Mouse (Mus musculus): ENCODE results near the gene Vmn1r53. TPM values are rescaled to one million over a fixed set of nuclear protein-coding genes. Genes with fewer than 3 reads are reported as not detected.
"Not testable (repeated sequence)": the region's sequence is repeated elsewhere in the genome, so short reads cannot be mapped to it uniquely, and the experiment has no call there.

The Vmn1r53 gene
- polyA plus RNA-seq (2015; fragmentation: Nextera tagmentation; extraction: Ambion mirVana): not detected in 2 replicates

DNA sequence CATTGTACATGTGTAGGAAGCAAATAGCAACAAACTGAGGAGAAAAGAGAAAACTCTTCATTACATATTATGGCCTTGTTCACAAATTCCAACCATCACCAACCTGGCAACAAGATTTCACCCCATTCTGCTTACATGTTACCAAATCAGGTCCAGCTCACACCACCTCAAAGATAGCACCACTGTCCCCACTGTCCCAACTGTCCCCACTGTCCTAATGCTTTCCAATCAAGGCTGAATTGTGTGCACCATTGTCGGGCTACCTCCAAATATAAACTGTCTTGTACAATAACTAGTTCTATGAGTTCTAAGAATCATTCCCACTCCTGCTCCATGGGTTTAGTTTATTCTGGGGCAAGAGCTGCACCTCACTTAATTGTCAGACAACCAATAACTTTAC, at the start of gene Vmn1r53:
Vmn1r53 (minus strand) TSS at position 101 of the 400 bp plus-strand sequence.
- DNase-seq (ENCODE audit: low spot score): no peak
- TF ChIP-seq EP300 (optimal IDR thresholded peaks at IDR 0.05) (no peak), CTCF (IDR thresholded peaks at IDR 0.05; ENCODE audit: low read depth) (no peak)
- Histone ChIP-seq H3K4me1 (replicated peaks; ENCODE audit: control insufficient read depth, insufficient read depth) (no peaks in the 10 kb centered on the region), H3K4me3 (ENCODE audit: low read depth, low read length) (no peak within 1 kb of the TSS), H3K4me2 (replicated peaks; ENCODE audit: low read depth) (no peak within 1 kb of the TSS), H3K27me3 (ENCODE audit: control insufficient read depth, insufficient read depth, low read length) (no peaks in the 10 kb centered on the region), H3K27ac (replicated peaks) (no peak within 1 kb of the TSS), H3K9me3 (ENCODE audit: control insufficient read depth, low read length) (no peaks in the 10 kb centered on the region), H3K9ac (ENCODE audit: low read length) (no peak within 1 kb of the TSS), H3K36me3 (ENCODE audit: control insufficient read depth, insufficient read depth, low read length) (no peaks in the 10 kb centered on the region)
- 68% methylated on average over 1 of the region's 1 CpGs for WGBS
- no peak for ATAC-seq (ENCODE audit: low FRiP score, low TSS enrichment)

DNA sequence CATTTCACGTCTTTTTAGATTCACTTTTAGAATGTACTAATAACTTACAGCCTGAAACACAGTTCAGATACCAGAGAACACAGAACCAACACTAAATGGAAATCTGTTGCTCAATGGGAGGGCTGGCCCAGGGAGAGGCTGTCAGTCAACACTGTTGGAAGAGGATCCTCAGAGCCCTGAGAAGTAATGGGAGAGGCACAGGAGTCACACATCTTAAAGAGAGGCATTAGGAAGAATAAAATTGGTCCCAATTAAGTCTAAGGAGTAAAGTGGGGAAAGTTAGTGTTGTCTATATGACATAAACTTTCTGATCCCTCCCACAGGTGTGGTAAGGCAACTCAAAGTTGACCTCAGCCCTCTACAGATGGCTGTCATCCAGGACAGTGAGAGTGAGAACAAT, 21.8 kb upstream of the Vmn1r53 start, which contains the start of gene Vmn1r54:
Vmn1r54 (plus strand) TSS at position 301 of the 400 bp plus-strand sequence.
- no peaks in the 10 kb centered on the region for H3K27me3 ChIP-seq (ENCODE audit: control insufficient read depth, insufficient read depth, low read length)
- H3K4me3 ChIP-seq (ENCODE audit: low read depth, low read length): no peak within 1 kb of the TSS
- H3K4me2 ChIP-seq (replicated peaks; ENCODE audit: low read depth): no peak within 1 kb of the TSS
- H3K9me3 ChIP-seq (ENCODE audit: control insufficient read depth, low read length): no peaks in the 10 kb centered on the region
- 71% methylated on average over 1 of the region's 1 CpGs for WGBS
- H3K27ac ChIP-seq (replicated peaks): no peak within 1 kb of the TSS
- no peaks in the 10 kb centered on the region for H3K36me3 ChIP-seq (ENCODE audit: control insufficient read depth, insufficient read depth, low read length)
- ATAC-seq (ENCODE audit: low FRiP score, low TSS enrichment) (no peak), DNase-seq (ENCODE audit: low spot score) (no peak)
- H3K9ac ChIP-seq (ENCODE audit: low read length): no peak within 1 kb of the TSS
- TF ChIP-seq CTCF (IDR thresholded peaks at IDR 0.05; ENCODE audit: low read depth) (no peak), EP300 (optimal IDR thresholded peaks at IDR 0.05) (no peak)
- H3K4me1 ChIP-seq (replicated peaks; ENCODE audit: control insufficient read depth, insufficient read depth): no peaks in the 10 kb centered on the region

DNA sequence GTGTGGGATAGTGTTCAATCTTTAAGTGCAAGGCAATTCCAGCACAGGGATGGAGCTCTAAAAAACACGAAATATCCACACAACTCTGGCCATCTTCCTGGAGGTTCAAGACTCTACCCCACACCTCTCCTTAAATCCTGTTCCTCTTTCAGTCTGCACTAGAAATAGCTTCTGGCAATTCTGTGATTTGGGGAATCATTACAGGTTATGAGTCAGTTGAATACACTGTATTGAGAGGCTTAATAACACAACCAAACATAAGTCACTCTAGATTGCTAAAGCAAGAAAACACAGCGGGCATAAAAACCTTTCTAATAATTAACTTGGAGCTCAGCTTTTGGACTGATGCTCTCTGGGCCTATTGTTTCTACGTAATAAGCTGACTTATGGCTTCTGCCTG, 19.8 kb upstream of the Vmn1r53 start:
- Histone ChIP-seq H3K4me1 (replicated peaks; ENCODE audit: control insufficient read depth, insufficient read depth) (no peaks in the 10 kb centered on the region), H3K9ac (ENCODE audit: low read length) (no peak overlapping the region), H3K27me3 (ENCODE audit: control insufficient read depth, insufficient read depth, low read length) (no peaks in the 10 kb centered on the region), H3K4me3 (ENCODE audit: low read depth, low read length) (no peak overlapping the region), H3K36me3 (ENCODE audit: control insufficient read depth, insufficient read depth, low read length) (no peaks in the 10 kb centered on the region), H3K9me3 (ENCODE audit: control insufficient read depth, low read length) (no peaks in the 10 kb centered on the region), H3K27ac (replicated peaks) (no peak overlapping the region), H3K4me2 (replicated peaks; ENCODE audit: low read depth) (no peak overlapping the region)
- 74% methylated on average over 3 of the region's 3 CpGs for WGBS
- no peak for DNase-seq (ENCODE audit: low spot score)
- no peak for TF ChIP-seq CTCF (IDR thresholded peaks at IDR 0.05; ENCODE audit: low read depth)
- TF ChIP-seq EP300 (optimal IDR thresholded peaks at IDR 0.05): no peak
- ATAC-seq (ENCODE audit: low FRiP score, low TSS enrichment): no peak

DNA sequence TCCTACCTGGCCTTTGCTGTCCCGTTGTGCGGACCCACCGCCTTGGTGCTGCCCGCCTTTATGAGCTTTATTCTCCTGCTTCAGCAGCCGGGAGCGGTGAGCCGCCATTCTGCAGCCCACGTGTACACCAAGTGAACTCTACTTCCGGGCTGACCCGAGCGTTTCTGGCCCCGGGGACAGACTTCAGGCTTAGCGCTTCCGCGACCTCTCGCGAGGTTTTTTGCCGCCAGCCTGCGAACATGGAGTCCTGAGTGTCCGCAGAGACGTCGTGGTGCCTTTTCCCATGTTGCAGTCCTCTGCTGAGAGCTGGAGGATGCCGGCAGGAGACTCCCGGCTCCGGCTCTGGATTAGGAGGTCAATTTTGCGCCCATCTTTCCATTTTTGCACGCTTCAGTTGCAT, 8.4 kb upstream of the Vmn1r53 start:
- ATAC-seq (ENCODE audit: low FRiP score, low TSS enrichment) (no peak), DNase-seq (ENCODE audit: low spot score) (no peak)
- no peaks in the 10 kb centered on the region for H3K27me3 ChIP-seq (ENCODE audit: control insufficient read depth, insufficient read depth, low read length)
- no peak overlapping the region for H3K9ac ChIP-seq (ENCODE audit: low read length)
- H3K4me2 ChIP-seq (replicated peaks; ENCODE audit: low read depth): no peak overlapping the region
- 61% methylated on average over 27 of the region's 27 CpGs for WGBS
- H3K36me3 ChIP-seq (ENCODE audit: control insufficient read depth, insufficient read depth, low read length): no peaks in the 10 kb centered on the region
- no peaks in the 10 kb centered on the region for H3K9me3 ChIP-seq (ENCODE audit: control insufficient read depth, low read length)
- no peaks in the 10 kb centered on the region for H3K4me1 ChIP-seq (replicated peaks; ENCODE audit: control insufficient read depth, insufficient read depth)
- no peak overlapping the region for H3K27ac ChIP-seq (replicated peaks)
- TF ChIP-seq CTCF (IDR thresholded peaks at IDR 0.05; ENCODE audit: low read depth): no peak
- no peak for TF ChIP-seq EP300 (optimal IDR thresholded peaks at IDR 0.05)
- H3K4me3 ChIP-seq (ENCODE audit: low read depth, low read length): no peak overlapping the region

DNA sequence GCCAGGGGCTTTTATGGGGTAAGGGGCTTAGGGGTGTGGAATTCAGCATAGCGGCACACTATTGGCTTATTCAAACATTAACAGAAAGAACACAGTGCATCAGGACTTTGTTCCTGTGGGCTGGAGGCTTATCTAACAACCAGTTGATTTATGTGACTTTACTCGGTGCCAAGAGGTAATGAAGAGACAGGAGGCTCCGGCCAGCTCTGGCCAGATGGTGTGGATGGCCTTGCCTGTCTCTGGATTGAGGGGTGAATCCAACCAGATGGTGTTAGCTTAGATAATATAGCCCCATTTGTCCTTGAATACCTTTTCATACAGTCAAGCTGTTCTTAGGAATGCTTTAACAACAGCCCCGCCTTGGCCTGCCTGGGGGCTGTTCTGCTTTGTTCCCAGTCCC, 7.9 kb upstream of the Vmn1r53 start:
- H3K4me3 ChIP-seq (ENCODE audit: low read depth, low read length); H3K9me3 ChIP-seq (ENCODE audit: control insufficient read depth, low read length); DNase-seq (ENCODE audit: low spot score); H3K36me3 ChIP-seq (ENCODE audit: control insufficient read depth, insufficient read depth, low read length); ATAC-seq (ENCODE audit: low FRiP score, low TSS enrichment); H3K4me2 ChIP-seq (replicated peaks; ENCODE audit: low read depth); H3K27me3 ChIP-seq (ENCODE audit: control insufficient read depth, insufficient read depth, low read length); H3K9ac ChIP-seq (ENCODE audit: low read length); H3K27ac ChIP-seq (replicated peaks); H3K4me1 ChIP-seq (replicated peaks; ENCODE audit: control insufficient read depth, insufficient read depth): not testable (repeated sequence)
- WGBS: 71% methylated on average over 4 of the region's 4 CpGs

DNA sequence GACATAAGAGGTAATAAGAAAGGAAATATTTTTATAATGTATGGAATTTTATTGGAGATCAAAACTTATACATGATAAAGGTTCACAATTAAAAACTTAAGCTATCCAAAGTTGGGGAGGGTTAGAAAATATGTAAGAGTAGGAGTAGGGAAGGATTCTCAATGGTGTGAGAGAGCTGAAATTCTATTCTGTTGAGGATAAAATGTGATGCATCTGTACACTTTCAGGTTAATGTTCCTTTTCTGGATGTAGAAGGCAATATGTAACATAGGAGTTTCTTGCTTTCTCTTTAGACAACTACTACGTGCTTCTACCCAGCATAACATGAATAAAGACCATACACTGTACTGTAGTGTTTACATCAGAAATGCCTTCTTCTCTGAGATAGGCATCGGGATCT, 21.7 kb downstream of the Vmn1r53 start, which contains the start of gene V1ra8:
V1ra8 (plus strand) TSS at position 301 of the 400 bp plus-strand sequence.
- not testable (repeated sequence) for H3K4me3 ChIP-seq (ENCODE audit: low read depth, low read length); H3K4me2 ChIP-seq (replicated peaks; ENCODE audit: low read depth); DNase-seq (ENCODE audit: low spot score); ATAC-seq (ENCODE audit: low FRiP score, low TSS enrichment); H3K4me1 ChIP-seq (replicated peaks; ENCODE audit: control insufficient read depth, insufficient read depth); H3K9ac ChIP-seq (ENCODE audit: low read length); H3K27me3 ChIP-seq (ENCODE audit: control insufficient read depth, insufficient read depth, low read length); H3K9me3 ChIP-seq (ENCODE audit: control insufficient read depth, low read length); H3K36me3 ChIP-seq (ENCODE audit: control insufficient read depth, insufficient read depth, low read length); H3K27ac ChIP-seq (replicated peaks)
- 76% methylated on average over 2 of the region's 2 CpGs for WGBS

All from stomach, postnatal 0 days (tissue).